Mouse (Mus musculus) heart, postnatal 0 days (tissue): Measurements from ENCODE around the gene Clps. TPM values are rescaled to one million over a fixed set of nuclear protein-coding genes. Genes with fewer than 3 reads are reported as not detected.

Source experiments
- ATAC-seq: fragments of 200-750 bp; cut with Nextera tagmentation; 2 replicates; pipeline ENCODE4 v1.8.0; 2017; ENCODE audit warnings: low read depth, moderate number of reproducible peaks, moderate library complexity; ENCODE audit not compliant: insufficient read depth
- DNase-seq: peaks from one replicate; pipeline ENCODE4 v3.0.0-alpha.2; 2016; ENCODE audit warnings: low spot score
- H3K27ac ChIP-seq: fragments of 300-500 bp; sonication (generic); 2 replicates; pipeline ENCODE4 v1.5.1; 2014; ENCODE audit warnings: low read depth, mild to moderate bottlenecking
- H3K27me3 ChIP-seq: fragments of 300-500 bp; sonication (generic); 2 replicates; pipeline ENCODE4 v1.6.1; 2014; ENCODE audit warnings: low read length, mixed read lengths; ENCODE audit not compliant: control insufficient read depth, insufficient read depth
- H3K36me3 ChIP-seq: fragments of 300-500 bp; sonication (generic); replicated peaks from 2 replicates; pipeline ENCODE4 v1.6.1; 2014; ENCODE audit warnings: low read length, mixed read lengths; ENCODE audit not compliant: control insufficient read depth, insufficient read depth
- H3K4me1 ChIP-seq: fragments of 300-500 bp; sonication (generic); 2 replicates; pipeline ENCODE4 v1.6.1; 2014; ENCODE audit warnings: antibody characterized with exemption; ENCODE audit not compliant: control insufficient read depth, insufficient read depth
- H3K4me2 ChIP-seq: fragments of 300-500 bp; sonication (generic); 2 replicates; pipeline ENCODE4 v1.6.1; 2014; ENCODE audit warnings: low read depth, mild to moderate bottlenecking, low read length, moderate library complexity
- H3K4me3 ChIP-seq: fragments of 300-500 bp; sonication (generic); 2 replicates; pipeline ENCODE4 v1.5.1; 2014; ENCODE audit warnings: low read depth, low read length
- H3K9ac ChIP-seq: fragments of 300-500 bp; sonication (generic); replicated peaks from 2 replicates; pipeline ENCODE4 v1.6.1; 2014; ENCODE audit warnings: low read depth, low read length, mixed read lengths
- H3K9me3 ChIP-seq: fragments of 300-500 bp; sonication (generic); replicated peaks from 2 replicates; pipeline ENCODE4 v1.6.1; 2016; ENCODE audit warnings: low read length; ENCODE audit not compliant: control insufficient read depth
- CTCF ChIP-seq: IDR thresholded peaks from 2 replicates; pipeline ENCODE4 v1.5.1; 2016; ENCODE audit warnings: antibody characterized with exemption, control low read depth, low read depth
- EP300 ChIP-seq: IDR thresholded peaks from 2 replicates; pipeline ENCODE4 v1.6.1; 2016; ENCODE audit warnings: antibody characterized with exemption, low read depth
- WGBS: fragments of 180-500 bp; shearing (Covaris S2); extraction: QIAGEN DNeasy Blood & Tissue Kit; methylation state at CpG from one replicate; pipeline ENCODE4 v1.1.7; 2014; 5-methylcytosine and 5-hydroxymethylcytosine counted together
- polyA plus RNA-seq: library from polyadenylated mRNA; unstranded; fragments of >200 nt; fragmentation: Nextera tagmentation; extraction: Ambion mirVana; gene quantifications from 2 replicates; pipeline ENCODE4 v1.2.1, GENCODE M21; 2015
- total RNA-seq: library from RNA; depleted of rRNA; stranded (reverse); fragments of >200 nt; gene quantifications from 2 replicates; pipeline ENCODE4 v1.2.3, GENCODE M21; 2014; ENCODE audit warnings: low replicate concordance

Gene Clps
- total and polyA plus RNA-seq, 2 experiments from 2014 or later: not detected

GRCm38 (mm10) chr17:28518615-28519071 is 41.9 kb downstream of the Clps start:
- ATAC-seq: no peak

GRCm38 (mm10) chr17:28517956-28518614 is 42.5 kb downstream of the Clps start:
- no peaks in the 10 kb centered on the region for H3K27me3 ChIP-seq

More at GRCm38 (mm10) chr17:28518615-28519071, 41.9 kb downstream of the Clps start:
- peak overlapping the region; percentile 68 for H3K4me2 ChIP-seq
- H3K9me3 ChIP-seq: no peaks in the 10 kb centered on the region
- H3K36me3 ChIP-seq: no peaks in the 10 kb centered on the region
- peak overlapping the region; percentile 48 for H3K4me3 ChIP-seq
- no peaks in the 10 kb centered on the region for H3K27me3 ChIP-seq
- WGBS: 32% methylated on average over 8 of the region's 8 CpGs
- peak overlapping the region; percentile 57 for H3K9ac ChIP-seq
- H3K4me1 ChIP-seq: peaks cover 31% of the 10 kb centered on the region
- H3K27ac ChIP-seq: peak overlapping the region; percentile 93
- DNase-seq: no peak
- no peak for TF ChIP-seq EP300
- TF ChIP-seq CTCF: no peak

GRCm38 (mm10) chr17:28517441-28517955 is 43.1 kb downstream of the Clps start, which contains the start of gene Fkbp5:
Gene Fkbp5 (minus strand): TSS chr17:28517527.
- Histone ChIP-seq H3K27me3 (no peaks in the 10 kb centered on the region), H3K4me1 (peaks cover 36% of the 10 kb centered on the region), H3K36me3 (no peaks in the 10 kb centered on the region), H3K4me2 (peak within 1 kb of the TSS; percentile 68), H3K27ac (peak within 1 kb of the TSS; percentile 93), H3K9ac (peak within 1 kb of the TSS; percentile 57), H3K4me3 (peak within 1 kb of the TSS; percentile 48), H3K9me3 (no peaks in the 10 kb centered on the region)
- ATAC-seq: peak; percentile 42
- DNase-seq: peak; percentile 90
- WGBS: 5% methylated on average over 16 of the region's 16 CpGs
- TF ChIP-seq CTCF (no peak), EP300 (no peak; the same call in 1 of the 2 replicates)

More at GRCm38 (mm10) chr17:28517956-28518614, 42.5 kb downstream of the Clps start:
- WGBS: under 1% methylated on average over 42 of the region's 46 CpGs
- DNase-seq (peak; percentile 86), ATAC-seq (peak; percentile 80)
- peak overlapping the region; percentile 57 for H3K9ac ChIP-seq
- TF ChIP-seq CTCF (no peak), EP300 (peak; percentile 85)
- H3K4me2 ChIP-seq: peak overlapping the region; percentile 68
- peak overlapping the region; percentile 48 for H3K4me3 ChIP-seq
- H3K4me1 ChIP-seq: peaks cover 31% of the 10 kb centered on the region
- peak overlapping the region; percentile 93 for H3K27ac ChIP-seq
- no peaks in the 10 kb centered on the region for H3K36me3 ChIP-seq
- H3K9me3 ChIP-seq: no peaks in the 10 kb centered on the region

GRCm38 (mm10) chr17:28516881-28517280 is 43.7 kb downstream of the Clps start:
- Histone ChIP-seq H3K36me3 (no peaks in the 10 kb centered on the region), H3K9me3 (no peaks in the 10 kb centered on the region), H3K4me3 (peak overlapping the region; percentile 48; the same call in 1 of the 2 replicates), H3K27ac (peak overlapping the region; percentile 93), H3K4me1 (peaks cover 36% of the 10 kb centered on the region), H3K4me2 (peak overlapping the region; percentile 68), H3K9ac (peak overlapping the region; percentile 57; the same call in 1 of the 2 replicates), H3K27me3 (no peaks in the 10 kb centered on the region)
- TF ChIP-seq EP300 (no peak), CTCF (0 out of 2 replicates have a peak, but pooled peaks have one; percentile 0)
- no peak for ATAC-seq
- no peak for DNase-seq
- WGBS: 71% methylated on average over 4 of the region's 4 CpGs

GRCm38 (mm10) chr17:28515431-28516341 is 44.9 kb downstream of the Clps start:
- DNase-seq: peak; percentile 55
- H3K4me2 ChIP-seq: peak overlapping the region; percentile 4; the same call in 1 of the 2 replicates
- H3K4me3 ChIP-seq: no peak overlapping the region
- no peaks in the 10 kb centered on the region for H3K9me3 ChIP-seq
- no peaks in the 10 kb centered on the region for H3K27me3 ChIP-seq
- H3K27ac ChIP-seq: peak overlapping the region; percentile 12; the same call in 1 of the 2 replicates
- peaks cover 38% of the 10 kb centered on the region for H3K4me1 ChIP-seq
- TF ChIP-seq CTCF (no peak), EP300 (no peak)
- 51% methylated on average over 10 of the region's 10 CpGs for WGBS
- ATAC-seq: no peak
- H3K36me3 ChIP-seq: no peaks in the 10 kb centered on the region
- no peak overlapping the region for H3K9ac ChIP-seq
